Mouse (Mus musculus) hematopoietic multipotent progenitor cell, adult 10-12 weeks (in vitro differentiated cells): Measurements from ENCODE around the gene Tyr. TPM values are rescaled to one million over a fixed set of nuclear protein-coding genes. Genes with fewer than 3 reads are reported as not detected.

Source experiments
- polyA plus RNA-seq: library from polyadenylated mRNA; stranded (reverse); fragments of >175 nt; gene quantifications from 2 replicates; pipeline ENCODE4 v1.2.3, GENCODE M21; 2012; ENCODE audit warnings: low replicate concordance

Gene Tyr
- polyA plus RNA-seq = not detected in 2 replicates

DNA sequence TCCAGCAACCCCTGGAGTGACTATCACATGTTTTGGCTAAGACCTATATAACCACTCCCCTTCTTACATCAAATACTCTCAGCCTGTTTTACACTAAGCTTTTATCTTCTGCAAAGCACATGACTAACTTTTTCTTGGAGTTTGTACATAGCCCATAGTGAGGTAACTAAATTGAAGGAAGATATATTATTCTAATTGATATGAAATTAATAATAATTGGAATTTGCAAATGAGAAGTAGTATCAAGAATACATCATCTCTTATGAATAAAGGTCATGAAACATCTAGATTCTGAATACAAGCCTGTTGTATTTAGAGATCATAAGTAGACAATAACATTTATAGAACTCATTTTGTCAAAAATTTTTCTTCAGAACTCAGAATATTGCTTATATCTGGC lies at the start of gene Tyr:
TSS of gene Tyr (minus strand) at position 101 of the 400 bp plus-strand sequence.

Other genes starting within 250 kb of the Tyr start
- gene Nox4, start 247.4 kb downstream of the Tyr start, polyA plus RNA-seq = not detected in 2 replicates
- not detected in 2 replicates for gene Grm5, start 90.7 kb upstream of the Tyr start, polyA plus RNA-seq